Mouse (Mus musculus): ENCODE results near the gene Tenm4. TPM values are rescaled to one million over a fixed set of nuclear protein-coding genes. Genes with fewer than 3 reads are reported as not detected.

Tenm4 gene
- polyA plus RNA-seq, 1 experiment from 2014 or later: 28.1 TPM

GRCm38 (mm10) chr7:96852781-96853180, 681.7 kb downstream of the Tenm4 start:
- Histone ChIP-seq H3K9ac (replicated peaks; ENCODE audit: low read length) (no peak overlapping the region), H3K36me3 (replicated peaks; ENCODE audit: control insufficient read depth, insufficient read depth, low read depth, low read length) (peaks cover 3% of the 10 kb centered on the region), H3K4me3 (ENCODE audit: low read depth, low read length) (no peak overlapping the region), H3K4me1 (ENCODE audit: control insufficient read depth, insufficient read depth, low read length) (no peaks in the 10 kb centered on the region), H3K27ac (replicated peaks; ENCODE audit: low read depth, low read length) (no peak overlapping the region), H3K27me3 (ENCODE audit: control insufficient read depth, insufficient read depth, low read length) (no peaks in the 10 kb centered on the region), H3K4me2 (ENCODE audit: low read depth, low read length) (no peak overlapping the region), H3K9me3 (replicated peaks; ENCODE audit: control insufficient read depth, low read length) (no peaks in the 10 kb centered on the region)
- DNase-seq (ENCODE audit: low spot score) (no peak), ATAC-seq (replicated peaks; ENCODE audit: insufficient number of reproducible peaks, low FRiP score, low TSS enrichment, low read depth) (no peak)
- WGBS: 90% methylated on average over 2 of the region's 2 CpGs

DNA sequence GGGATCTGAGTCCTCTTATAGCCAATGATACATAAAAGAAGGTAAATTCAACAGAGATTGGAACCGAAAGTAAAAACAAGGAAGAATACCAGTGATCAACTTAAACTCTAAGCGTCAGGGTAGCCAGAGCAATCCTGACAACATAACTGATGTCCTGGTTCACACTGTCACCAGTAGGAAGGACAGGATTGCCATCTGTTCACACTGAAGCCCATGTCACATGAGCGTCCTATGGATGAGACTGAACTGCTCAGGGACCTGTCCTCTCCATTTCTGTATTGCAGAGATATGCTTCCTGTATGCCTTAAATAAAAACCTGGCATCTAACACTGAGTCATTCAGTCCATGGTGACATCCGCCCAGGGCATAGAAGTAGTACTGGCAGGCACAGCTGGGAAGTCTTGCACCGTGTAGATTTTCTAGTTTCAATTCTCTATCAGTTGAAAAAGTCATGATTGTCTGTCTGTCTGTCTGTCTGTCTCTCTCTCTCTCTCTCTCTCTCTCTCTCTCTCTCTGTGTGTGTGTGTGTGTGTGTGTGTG, 684.9 kb downstream of the Tenm4 start:
- H3K36me3 ChIP-seq (replicated peaks; ENCODE audit: control insufficient read depth, insufficient read depth, low read depth, low read length): peaks cover 3% of the 10 kb centered on the region
- H3K4me3 ChIP-seq (ENCODE audit: low read depth, low read length): no peak overlapping the region
- H3K27ac ChIP-seq (replicated peaks; ENCODE audit: low read depth, low read length): no peak overlapping the region
- H3K9ac ChIP-seq (replicated peaks; ENCODE audit: low read length): no peak overlapping the region
- H3K4me2 ChIP-seq (ENCODE audit: low read depth, low read length): no peak overlapping the region
- no peak for DNase-seq (ENCODE audit: low spot score)
- H3K27me3 ChIP-seq (ENCODE audit: control insufficient read depth, insufficient read depth, low read length): no peaks in the 10 kb centered on the region
- WGBS: 89% methylated on average over 5 of the region's 5 CpGs
- H3K9me3 ChIP-seq (replicated peaks; ENCODE audit: control insufficient read depth, low read length): no peaks in the 10 kb centered on the region
- no peak for ATAC-seq (replicated peaks; ENCODE audit: insufficient number of reproducible peaks, low FRiP score, low TSS enrichment, low read depth)
- H3K4me1 ChIP-seq (ENCODE audit: control insufficient read depth, insufficient read depth, low read length): no peaks in the 10 kb centered on the region

DNA sequence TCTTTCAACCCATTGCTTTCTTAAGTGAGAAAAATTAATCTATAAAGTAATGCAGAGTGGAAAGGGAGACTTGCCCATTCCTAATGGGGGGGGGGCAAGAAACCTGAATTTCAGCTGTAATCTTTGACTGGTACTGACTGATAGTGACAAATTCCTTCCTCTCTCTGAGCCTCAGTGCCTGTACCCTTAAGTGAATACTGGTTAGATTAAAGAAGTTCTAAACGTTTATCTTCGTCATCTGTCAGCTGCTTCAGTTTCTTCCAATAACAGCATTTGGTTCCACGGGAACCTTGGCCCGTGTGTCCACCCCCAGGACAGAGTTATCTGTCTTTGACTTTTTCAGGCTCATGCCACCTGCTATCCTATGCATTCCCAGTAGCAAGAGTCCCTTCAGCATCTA, 685.5 kb downstream of the Tenm4 start:
- H3K36me3 ChIP-seq (replicated peaks; ENCODE audit: control insufficient read depth, insufficient read depth, low read depth, low read length): peaks cover 3% of the 10 kb centered on the region
- H3K4me3 ChIP-seq (ENCODE audit: low read depth, low read length): no peak overlapping the region
- no peak overlapping the region for H3K27ac ChIP-seq (replicated peaks; ENCODE audit: low read depth, low read length)
- H3K4me2 ChIP-seq (ENCODE audit: low read depth, low read length): no peak overlapping the region
- H3K9ac ChIP-seq (replicated peaks; ENCODE audit: low read length): no peak overlapping the region
- H3K27me3 ChIP-seq (ENCODE audit: control insufficient read depth, insufficient read depth, low read length): no peaks in the 10 kb centered on the region
- no peaks in the 10 kb centered on the region for H3K9me3 ChIP-seq (replicated peaks; ENCODE audit: control insufficient read depth, low read length)
- DNase-seq (ENCODE audit: low spot score): no peak
- ATAC-seq (replicated peaks; ENCODE audit: insufficient number of reproducible peaks, low FRiP score, low TSS enrichment, low read depth): no peak
- WGBS: 82% methylated on average over 4 of the region's 4 CpGs
- H3K4me1 ChIP-seq (ENCODE audit: control insufficient read depth, insufficient read depth, low read length): no peaks in the 10 kb centered on the region

DNA sequence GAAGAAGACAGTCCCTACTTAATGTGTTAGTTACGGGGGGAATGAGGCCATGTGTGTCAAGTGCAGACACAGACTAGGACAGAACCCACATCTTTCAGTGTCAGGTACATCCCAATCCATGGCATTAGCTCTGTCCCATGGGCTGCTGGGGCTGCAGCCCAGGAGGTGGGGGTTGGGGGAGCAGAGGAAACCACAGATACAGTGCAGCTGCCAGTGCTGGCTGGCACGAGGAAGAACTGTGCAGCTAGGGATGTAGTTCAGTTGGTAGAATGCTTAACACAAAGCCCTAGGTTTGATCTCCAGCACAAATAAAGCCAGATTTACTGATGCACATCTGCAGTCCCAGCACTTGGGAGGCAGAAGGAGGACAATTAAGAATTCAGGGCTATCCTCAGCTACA, 688.0 kb downstream of the Tenm4 start:
- no peak for ATAC-seq (replicated peaks; ENCODE audit: insufficient number of reproducible peaks, low FRiP score, low TSS enrichment, low read depth)
- no peaks in the 10 kb centered on the region for H3K27me3 ChIP-seq (ENCODE audit: control insufficient read depth, insufficient read depth, low read length)
- WGBS: 81% methylated on average over 2 of the region's 2 CpGs
- no peak overlapping the region for H3K9ac ChIP-seq (replicated peaks; ENCODE audit: low read length)
- no peaks in the 10 kb centered on the region for H3K36me3 ChIP-seq (replicated peaks; ENCODE audit: control insufficient read depth, insufficient read depth, low read depth, low read length)
- DNase-seq (ENCODE audit: low spot score): no peak
- H3K4me1 ChIP-seq (ENCODE audit: control insufficient read depth, insufficient read depth, low read length): no peaks in the 10 kb centered on the region; the same call in 1 of the 2 replicates
- H3K27ac ChIP-seq (replicated peaks; ENCODE audit: low read depth, low read length): no peak overlapping the region
- H3K4me3 ChIP-seq (ENCODE audit: low read depth, low read length): no peak overlapping the region
- H3K4me2 ChIP-seq (ENCODE audit: low read depth, low read length): no peak overlapping the region
- no peaks in the 10 kb centered on the region for H3K9me3 ChIP-seq (replicated peaks; ENCODE audit: control insufficient read depth, low read length)

DNA sequence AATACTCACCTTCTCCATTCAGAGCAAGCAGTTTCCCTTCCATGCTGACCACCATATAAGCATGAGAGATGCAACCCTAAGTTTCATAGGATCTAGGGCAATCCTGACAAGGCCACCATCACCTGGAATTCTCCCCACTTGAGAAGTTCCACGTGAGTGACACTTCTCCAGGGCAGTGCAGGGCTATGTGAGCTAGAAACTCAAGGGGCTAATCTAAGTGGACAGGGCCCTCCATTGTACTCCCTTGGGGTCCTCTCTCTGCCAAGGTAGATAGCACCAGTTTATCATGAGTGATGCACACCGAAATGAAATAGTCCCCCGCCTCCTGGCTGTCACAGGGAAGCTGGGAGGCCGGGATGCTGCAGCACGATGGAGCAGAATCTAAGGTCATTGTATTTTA, 688.6 kb downstream of the Tenm4 start:
- Histone ChIP-seq H3K4me1 (ENCODE audit: control insufficient read depth, insufficient read depth, low read length) (no peaks in the 10 kb centered on the region; the same call in 1 of the 2 replicates), H3K27me3 (ENCODE audit: control insufficient read depth, insufficient read depth, low read length) (no peaks in the 10 kb centered on the region), H3K4me3 (ENCODE audit: low read depth, low read length) (no peak overlapping the region), H3K9ac (replicated peaks; ENCODE audit: low read length) (no peak overlapping the region), H3K4me2 (ENCODE audit: low read depth, low read length) (no peak overlapping the region), H3K27ac (replicated peaks; ENCODE audit: low read depth, low read length) (no peak overlapping the region; the same call in 1 of the 2 replicates), H3K36me3 (replicated peaks; ENCODE audit: control insufficient read depth, insufficient read depth, low read depth, low read length) (no peaks in the 10 kb centered on the region), H3K9me3 (replicated peaks; ENCODE audit: control insufficient read depth, low read length) (no peaks in the 10 kb centered on the region)
- DNase-seq (ENCODE audit: low spot score): no peak
- 83% methylated on average over 5 of the region's 5 CpGs for WGBS
- no peak for ATAC-seq (replicated peaks; ENCODE audit: insufficient number of reproducible peaks, low FRiP score, low TSS enrichment, low read depth)

DNA sequence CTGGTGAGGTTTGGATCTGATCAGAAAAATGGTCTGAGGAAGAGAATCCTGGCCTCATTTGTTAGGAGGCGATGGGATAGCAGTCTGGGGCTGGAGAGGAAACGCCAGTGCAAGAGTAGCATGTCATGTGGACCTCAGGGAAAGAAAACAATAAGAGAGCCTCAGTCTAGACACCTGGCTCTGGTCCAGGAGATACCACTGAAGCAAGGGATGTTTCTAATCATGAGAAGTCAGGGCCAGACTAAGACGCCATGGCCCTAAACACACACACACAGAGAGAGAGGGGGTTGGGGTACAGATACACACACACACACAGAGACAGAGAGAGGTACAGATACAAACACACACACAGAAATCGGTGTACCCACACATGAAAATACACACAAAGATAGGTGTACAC, 689.6 kb downstream of the Tenm4 start:
- 50% methylated on average over 4 of the region's 4 CpGs for whole genome bisulfite sequencing
- 0 out of 2 replicates have a peak, but pooled peaks have one; percentile 49 for ATAC-seq (replicated peaks; ENCODE audit: insufficient number of reproducible peaks, low FRiP score, low TSS enrichment, low read depth)
- Histone ChIP-seq H3K4me3 (ENCODE audit: low read depth, low read length) (no peak overlapping the region), H3K36me3 (replicated peaks; ENCODE audit: control insufficient read depth, insufficient read depth, low read depth, low read length) (no peaks in the 10 kb centered on the region), H3K9me3 (replicated peaks; ENCODE audit: control insufficient read depth, low read length) (no peaks in the 10 kb centered on the region), H3K9ac (replicated peaks; ENCODE audit: low read length) (no peak overlapping the region), H3K4me2 (ENCODE audit: low read depth, low read length) (no peak overlapping the region), H3K27me3 (ENCODE audit: control insufficient read depth, insufficient read depth, low read length) (no peaks in the 10 kb centered on the region), H3K4me1 (ENCODE audit: control insufficient read depth, insufficient read depth, low read length) (no peaks in the 10 kb centered on the region; the same call in 1 of the 2 replicates), H3K27ac (replicated peaks; ENCODE audit: low read depth, low read length) (no peak overlapping the region)
- peak; percentile 43 for DNase-seq (ENCODE audit: low spot score)

- no peaks in the 10 kb centered on the region for H3K9me3 ChIP-seq (replicated peaks; ENCODE audit: control insufficient read depth, low read length)
- no peak overlapping the region for H3K4me2 ChIP-seq (ENCODE audit: low read depth, low read length)
- H3K4me3 ChIP-seq (ENCODE audit: low read depth, low read length): no peak overlapping the region
- ATAC-seq (replicated peaks; ENCODE audit: insufficient number of reproducible peaks, low FRiP score, low TSS enrichment, low read depth) (0 out of 2 replicates have a peak, but pooled peaks have one; percentile 36), DNase-seq (ENCODE audit: low spot score) (no peak)
- H3K36me3 ChIP-seq (replicated peaks; ENCODE audit: control insufficient read depth, insufficient read depth, low read depth, low read length): no peaks in the 10 kb centered on the region; the same call in none of the 2 replicates
- no peaks in the 10 kb centered on the region for H3K27me3 ChIP-seq (ENCODE audit: control insufficient read depth, insufficient read depth, low read length)
- WGBS: 60% methylated on average over 7 of the region's 7 CpGs
- H3K9ac ChIP-seq (replicated peaks; ENCODE audit: low read length): no peak overlapping the region
- H3K27ac ChIP-seq (replicated peaks; ENCODE audit: low read depth, low read length): no peak overlapping the region
- no peaks in the 10 kb centered on the region; the same call in 1 of the 2 replicates for H3K4me1 ChIP-seq (ENCODE audit: control insufficient read depth, insufficient read depth, low read length)
These were observed 694.1 kb downstream of the Tenm4 start for GRCm38 (mm10) chr7:96864894-96865722.

Data from embryonic facial prominence, embryonic 11.5 days (tissue).